Mouse (Mus musculus) gastrocnemius, postnatal 4 days (tissue): ENCODE data around the gene Tm9sf4. TPM values are rescaled to one million over a fixed set of nuclear protein-coding genes. Genes with fewer than 3 reads are reported as not detected.

Experiments used
- DNase-seq, 2 experiments: peaks; one replicate each; pipeline ENCODE4 v3.0.0; 2021 to 2022; ENCODE audit warnings: low spot score in 2 of 2, mixed read lengths in 2 of 2
- total RNA-seq, 2 experiments: library from RNA; stranded (reverse); gene quantifications; 2 replicates each; pipeline ENCODE4 v1.2.3; 2021

The Tm9sf4 gene
- total RNA-seq, 2 experiments from 2014 or later: 79.4 to 83.5 TPM

DNA sequence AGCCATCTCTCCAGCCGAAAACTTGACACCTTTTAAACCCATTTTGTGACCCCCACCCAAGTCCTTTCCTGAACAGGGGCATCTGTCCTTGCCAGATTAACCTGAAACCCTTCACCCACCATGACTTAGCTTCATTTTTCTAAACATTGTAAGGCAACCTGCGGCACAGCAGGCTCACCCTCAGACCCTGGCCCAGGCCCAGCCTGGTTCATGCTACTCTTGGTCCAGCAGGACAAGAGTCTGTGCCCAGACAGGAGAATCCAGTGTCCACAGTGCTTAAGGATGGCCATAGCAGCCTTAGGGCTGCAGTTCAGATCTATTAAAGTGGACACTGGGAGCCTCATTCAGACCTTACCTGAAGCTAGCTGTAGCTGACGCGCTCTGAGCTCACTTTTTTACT is 52.2 kb downstream of the Tm9sf4 start:
- no peak for DNase-seq

DNA sequence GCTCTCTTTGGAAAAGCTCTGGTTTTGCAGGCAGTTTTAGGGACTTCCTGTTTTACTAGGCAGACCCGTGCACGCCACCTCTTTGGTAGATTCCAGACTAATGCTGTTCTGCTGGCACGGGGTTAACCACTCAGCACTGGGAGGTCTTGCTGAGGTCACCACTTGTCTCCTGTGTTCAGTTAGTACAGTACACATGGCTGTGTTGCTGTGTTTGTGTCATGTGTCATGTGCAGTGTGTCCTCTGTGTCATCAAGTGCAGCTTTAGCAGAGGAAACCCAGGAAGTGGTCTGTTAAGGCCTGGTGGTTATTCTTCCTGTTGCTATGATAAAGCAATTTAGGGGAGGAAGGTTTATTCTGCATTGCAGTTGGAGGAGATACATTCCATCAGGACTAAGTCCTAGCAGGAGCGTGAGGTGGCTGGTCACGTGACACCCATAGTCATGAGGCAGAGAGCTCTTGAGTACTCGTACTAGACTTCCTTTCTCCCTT is 53.7 kb downstream of the Tm9sf4 start:
- no peak for DNase-seq

DNA sequence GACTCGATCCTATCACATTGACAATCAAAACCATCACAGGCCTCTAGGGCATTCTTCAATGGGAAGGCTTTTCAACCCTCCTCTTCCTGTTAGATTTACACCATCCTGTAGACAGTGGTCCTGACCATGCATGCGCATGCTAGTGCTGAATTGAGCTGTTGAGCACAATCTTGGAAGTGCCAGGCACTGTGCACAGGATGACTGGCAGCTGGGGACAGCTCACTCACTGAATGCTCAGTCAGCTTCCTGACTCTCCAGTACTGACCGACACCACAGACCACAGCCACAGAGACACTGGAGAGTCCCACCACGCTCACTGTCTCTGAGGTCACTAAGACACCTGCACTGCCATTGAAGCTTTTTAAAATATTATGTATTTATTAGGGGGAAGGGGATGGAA is 54.3 kb downstream of the Tm9sf4 start:
- DNase-seq: no peak

DNA sequence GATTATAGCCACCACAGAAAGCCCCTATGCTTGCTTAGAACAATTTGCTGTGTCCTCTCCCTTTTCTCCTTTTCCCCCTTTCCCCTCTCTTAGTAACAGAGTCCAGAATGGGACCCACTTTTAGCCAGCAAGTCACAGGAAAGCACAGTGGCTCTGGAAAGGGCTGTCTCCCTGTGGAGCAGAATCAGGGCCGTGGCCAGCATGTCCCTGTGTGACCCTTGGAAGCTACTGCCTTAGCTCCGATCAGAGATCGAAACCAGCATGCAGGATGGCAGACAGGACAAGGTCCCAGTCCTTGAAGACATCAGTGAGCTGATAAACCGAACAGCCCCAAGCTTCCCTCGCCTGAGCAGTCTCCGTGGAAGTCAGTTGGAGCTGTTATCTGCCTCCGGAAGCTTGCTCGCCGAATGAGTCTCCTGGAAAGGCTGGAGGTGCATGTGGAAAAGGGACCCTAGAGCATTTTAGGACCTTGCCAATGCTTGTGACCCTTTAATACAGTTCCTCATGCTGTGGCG is 56.8 kb downstream of the Tm9sf4 start:
- DNase-seq: no peak

DNA sequence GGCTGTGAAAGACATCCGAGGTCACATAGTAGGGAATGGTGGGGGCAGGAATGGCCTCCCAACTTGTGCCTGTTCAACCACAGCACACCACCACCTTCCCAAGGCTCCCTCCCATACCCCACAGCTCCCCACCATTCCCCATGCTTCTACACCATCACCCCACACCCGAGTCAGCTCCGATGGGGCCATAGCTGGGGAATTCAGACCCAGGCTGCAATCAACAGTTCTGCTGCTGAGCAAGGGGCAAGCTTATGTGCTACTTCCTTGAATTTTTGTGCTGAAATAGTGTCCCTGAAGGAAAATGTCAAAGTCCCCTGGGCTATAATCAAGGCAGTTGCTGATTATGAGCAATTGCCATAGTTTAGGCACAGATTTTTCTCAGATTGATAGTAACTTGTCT is 57.4 kb downstream of the Tm9sf4 start:
- DNase-seq: no peak

DNA sequence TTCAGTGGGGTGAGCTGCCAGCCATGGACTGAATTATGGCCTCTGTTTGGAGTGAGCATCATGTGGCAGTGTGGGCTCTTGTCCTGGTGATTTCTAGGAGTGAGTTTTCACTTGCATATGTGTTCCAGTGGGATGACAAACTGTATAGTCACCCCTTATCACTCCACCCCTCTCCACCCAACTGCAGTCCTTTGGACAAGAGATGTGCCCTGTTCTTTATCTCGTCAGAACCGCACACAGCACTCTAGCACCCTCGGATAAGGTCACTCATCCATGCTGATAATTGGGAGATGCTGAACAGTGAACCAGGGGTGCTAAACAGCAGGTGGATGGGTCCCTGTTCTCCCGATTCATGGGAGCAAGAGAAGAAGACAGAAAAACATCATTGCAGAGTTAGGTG is 60.5 kb downstream of the Tm9sf4 start:
- DNase-seq: no peak

DNA sequence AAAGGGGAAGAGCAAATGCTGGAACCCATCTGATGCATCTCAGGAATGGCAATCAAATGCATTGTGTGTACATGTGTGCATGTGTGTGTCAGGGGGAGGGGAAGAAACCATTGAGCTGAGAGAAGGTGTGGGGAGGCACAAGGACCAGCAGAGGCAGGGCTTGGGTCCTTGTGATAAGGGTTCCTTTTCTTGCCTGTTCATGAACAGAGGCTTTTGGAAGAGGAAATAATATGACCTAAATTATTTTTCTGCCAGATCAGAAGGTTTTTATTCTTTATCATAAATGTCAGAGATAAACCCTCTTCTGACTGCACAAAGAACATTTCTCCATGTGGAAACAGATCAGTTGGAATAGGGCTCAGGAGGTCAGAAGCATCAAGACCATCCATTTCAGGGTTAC is 61.0 kb downstream of the Tm9sf4 start:
- no peak for DNase-seq

DNA sequence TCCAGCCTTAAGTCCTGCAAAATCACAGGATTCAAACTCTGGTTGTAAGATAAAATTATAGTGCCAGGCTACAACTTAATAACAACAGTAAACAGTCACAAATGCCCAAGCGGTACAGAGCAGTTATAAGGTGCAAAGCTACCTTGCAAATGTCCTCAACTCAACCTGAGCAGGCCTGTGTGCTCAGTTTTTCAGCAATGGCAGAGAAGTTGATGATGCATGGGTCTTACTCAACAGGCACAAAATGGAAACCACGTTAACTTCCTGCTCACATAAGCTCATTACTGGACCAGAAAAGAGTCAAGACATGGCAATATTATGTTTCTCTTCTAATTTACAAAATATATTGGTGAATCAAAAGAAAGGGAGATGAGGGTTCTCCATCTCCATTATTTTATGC is 61.5 kb downstream of the Tm9sf4 start:
- no peak for DNase-seq

DNA sequence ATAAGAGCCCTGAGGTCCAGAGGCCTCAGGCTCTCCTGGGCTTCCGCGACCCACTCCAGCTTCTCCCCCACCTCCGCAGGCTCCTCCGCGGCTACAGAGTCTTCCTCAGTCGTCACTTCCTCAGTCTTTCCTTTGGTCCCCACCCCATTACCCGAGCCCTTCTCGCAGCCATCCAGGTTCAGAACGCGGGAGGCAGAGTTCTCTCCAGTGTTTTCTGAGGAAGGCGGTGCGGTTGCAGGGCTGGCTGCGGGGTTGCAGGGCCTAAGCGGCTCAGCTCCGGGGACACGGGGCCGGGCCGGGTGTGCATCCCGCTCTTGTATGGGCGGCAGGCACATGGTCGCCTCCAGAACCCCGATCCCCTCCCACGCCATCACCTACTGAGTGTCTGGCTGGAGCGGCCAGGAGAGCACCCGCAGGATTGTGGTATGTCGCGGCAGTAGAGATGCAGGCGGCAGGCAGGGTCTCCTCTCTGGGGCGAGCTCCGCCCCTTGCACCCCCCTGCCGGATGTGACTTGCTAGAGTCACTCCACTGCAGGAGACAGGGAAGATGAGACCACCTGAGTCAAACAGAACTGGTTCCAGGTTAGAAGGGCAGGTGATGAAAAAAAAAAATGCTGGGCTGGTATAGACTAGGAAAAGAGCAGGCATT is 64.0 kb downstream of the Tm9sf4 start, which contains the start of gene Tspyl3:
Tspyl3 (minus strand) TSS at position 496 of the 649 bp plus-strand sequence.
- peak; percentile 28 to 59 for DNase-seq

DNA sequence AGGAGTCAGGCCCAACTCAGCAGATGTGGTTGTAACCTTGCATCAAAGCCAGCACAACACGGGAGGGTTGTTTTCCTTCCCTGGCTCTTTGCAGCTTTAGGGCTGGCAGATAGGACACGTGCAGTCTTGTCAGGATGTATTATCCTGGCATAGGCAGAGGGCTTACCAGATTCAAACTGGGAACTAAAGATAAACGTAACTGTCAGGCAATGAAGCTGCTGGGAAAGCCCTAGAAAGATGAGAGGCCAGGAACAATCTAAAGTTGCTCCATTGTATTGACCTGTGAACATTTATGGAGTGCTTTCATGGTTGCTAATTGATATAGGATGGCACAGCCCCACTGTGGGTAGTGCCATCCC is 64.5 kb downstream of the Tm9sf4 start:
- DNase-seq: no peak

DNA sequence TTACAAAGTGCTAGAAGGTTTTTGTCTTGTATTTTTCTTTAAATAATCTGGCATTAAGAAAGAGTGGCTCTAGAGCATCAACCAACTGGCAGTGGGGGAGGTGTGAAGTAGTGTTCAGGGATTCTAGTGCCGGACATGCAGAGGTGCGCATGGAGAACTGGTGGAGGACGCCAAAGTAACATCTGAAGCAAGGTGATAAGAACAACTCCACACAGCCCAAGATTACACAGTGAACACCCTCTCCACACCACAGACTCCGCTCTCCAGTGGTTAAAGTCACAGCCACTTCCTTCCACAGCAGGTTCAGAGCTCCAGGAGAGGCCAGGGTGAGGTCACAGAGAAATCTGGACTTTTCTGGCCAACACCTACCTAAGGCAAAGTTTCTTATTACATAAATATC is 66.9 kb downstream of the Tm9sf4 start:
- DNase-seq: no peak

DNA sequence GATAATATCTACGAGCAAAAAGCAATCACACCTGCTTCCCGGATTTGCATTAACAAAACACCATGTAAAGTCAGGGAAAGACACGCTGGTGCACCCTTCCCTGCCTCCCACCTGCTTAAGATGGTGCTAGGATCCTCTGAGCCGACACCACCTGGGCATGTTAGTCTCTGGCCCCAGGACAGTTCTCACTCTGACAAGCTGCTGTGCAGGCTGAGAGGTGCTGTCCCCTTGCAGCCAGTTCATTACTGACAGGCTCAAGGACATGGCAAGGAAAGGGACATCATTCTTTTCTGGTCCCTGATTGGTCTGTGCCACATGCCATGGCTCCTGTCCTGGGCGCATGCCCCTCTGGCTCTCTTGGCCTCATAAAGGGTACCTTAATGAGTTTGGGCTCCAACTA is 67.4 kb downstream of the Tm9sf4 start:
- no peak for DNase-seq

DNA sequence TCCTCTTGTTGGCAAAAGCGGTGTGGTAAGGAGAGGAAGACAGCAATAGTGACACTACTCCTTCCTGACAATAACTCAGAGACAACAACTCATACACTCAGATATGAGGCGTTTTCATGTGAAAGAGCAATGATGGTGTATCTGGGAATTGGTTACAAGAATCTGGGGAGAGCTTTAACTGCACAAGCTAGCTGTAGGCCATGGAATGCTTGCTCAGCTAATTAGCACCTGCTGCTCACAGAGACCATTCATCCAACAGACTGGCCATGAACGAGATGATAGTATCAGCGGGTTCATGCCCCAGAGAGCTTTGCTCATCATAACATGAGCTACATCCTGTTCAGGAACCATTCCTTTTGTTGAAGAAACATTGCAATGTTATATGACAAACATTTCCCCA is 76.1 kb downstream of the Tm9sf4 start:
- no peak for DNase-seq

DNA sequence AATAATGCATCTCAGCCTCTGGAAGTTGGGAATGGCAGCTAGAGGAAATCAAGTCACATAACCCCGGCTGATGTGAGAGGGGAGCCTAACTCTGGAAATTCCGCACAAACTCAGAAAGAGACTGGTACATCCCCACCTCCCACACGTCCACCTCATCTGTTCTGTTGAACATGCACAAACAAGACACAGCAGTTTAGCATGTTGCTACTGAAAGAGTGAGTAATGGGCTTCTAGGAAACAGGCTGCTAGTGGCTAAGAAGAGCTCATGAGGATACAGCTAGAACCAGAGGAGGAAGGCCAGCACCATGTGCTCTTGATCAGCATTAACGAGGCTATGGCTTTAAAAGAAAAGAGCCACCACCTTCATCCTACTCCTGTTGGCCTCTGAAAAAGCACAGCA is 76.8 kb downstream of the Tm9sf4 start:
- no peak for DNase-seq

DNA sequence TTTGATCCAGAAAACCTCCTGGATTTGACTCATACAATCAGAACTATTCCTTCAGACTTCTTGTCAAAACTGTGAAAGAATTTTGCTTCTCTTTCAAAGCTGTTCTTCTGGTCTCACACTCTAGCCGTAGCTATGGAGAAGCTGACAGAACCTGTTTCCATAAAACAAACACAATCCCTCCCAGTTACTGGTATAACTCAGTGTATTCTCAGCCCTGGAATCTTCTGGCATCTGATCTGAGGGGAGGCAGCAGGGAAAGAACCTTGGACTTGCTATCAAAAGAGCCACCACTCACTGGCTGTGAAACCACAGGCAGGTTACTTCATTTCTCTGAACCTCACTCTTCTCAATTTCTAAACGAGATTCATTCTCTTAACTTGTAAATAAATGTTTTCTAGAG is 77.3 kb downstream of the Tm9sf4 start:
- DNase-seq: no peak

DNA sequence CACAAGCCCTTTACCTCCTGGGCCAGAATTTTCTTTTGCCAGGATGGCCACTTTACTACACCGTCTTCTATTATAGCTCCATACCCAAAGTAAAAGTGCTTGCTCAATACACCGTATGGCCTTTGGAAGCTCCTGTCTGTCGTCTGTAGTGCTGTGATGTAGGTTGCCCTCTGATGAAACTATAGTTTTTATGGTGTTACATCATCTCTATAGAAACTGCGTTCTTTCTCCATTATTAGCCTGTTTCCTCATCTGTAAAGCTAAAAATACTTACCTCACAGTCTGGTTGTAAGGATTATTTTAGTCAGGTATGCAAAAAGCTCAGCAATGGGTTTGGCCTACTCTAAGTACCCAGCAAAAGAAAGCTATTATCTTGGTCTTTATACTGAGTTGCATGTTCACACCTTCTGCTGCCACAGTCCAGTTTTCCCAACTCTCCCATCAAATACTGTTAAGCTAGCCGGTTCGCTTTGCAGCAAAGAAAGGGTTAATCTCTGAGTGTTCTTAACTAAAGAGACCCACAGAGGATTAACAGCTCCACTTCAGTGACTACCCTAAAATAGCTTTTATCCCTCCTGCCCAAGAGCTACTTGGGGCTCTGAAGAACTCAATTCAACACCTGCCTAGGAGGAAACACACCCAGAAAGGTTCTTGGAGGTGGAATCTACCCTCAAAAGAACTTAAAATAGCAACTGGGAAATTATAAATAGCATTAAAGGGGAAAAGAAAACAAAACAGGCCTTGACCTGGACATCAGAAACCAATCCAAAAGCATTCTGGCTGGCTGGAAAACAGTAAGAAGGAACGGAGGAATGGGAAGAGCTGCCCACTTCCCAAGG is 78.1 kb downstream of the Tm9sf4 start:
- no peak for DNase-seq

DNA sequence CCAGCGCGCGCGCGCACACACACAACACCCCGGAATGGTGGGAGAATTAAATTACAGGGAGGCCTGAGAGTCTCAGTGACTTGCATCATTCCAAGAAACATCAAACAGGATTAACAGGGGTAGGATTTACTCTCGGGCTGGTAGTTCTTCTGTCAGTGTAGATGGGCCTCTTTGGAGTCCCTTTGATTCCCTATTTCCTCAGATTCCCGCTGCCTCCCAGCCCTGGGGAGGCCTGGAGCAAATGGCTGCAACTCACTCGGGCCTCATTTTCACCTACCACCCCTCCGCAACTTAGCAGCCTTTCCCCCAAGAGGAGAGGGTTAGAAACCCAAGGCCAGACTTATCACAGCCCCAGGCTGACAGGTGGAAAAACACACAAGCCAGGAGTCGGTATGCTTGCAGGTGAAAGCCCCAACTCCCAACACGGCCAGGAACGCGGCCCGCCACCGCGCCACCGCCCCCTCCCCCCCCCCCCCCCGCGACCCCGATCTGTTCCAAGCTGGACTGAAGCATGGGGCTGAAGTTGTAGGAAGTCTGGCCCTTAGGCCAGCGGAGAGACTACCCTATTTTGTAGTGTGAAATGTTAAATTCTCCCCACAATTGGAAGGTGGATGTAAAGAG is 78.9 kb downstream of the Tm9sf4 start:
- DNase-seq: no peak

DNA sequence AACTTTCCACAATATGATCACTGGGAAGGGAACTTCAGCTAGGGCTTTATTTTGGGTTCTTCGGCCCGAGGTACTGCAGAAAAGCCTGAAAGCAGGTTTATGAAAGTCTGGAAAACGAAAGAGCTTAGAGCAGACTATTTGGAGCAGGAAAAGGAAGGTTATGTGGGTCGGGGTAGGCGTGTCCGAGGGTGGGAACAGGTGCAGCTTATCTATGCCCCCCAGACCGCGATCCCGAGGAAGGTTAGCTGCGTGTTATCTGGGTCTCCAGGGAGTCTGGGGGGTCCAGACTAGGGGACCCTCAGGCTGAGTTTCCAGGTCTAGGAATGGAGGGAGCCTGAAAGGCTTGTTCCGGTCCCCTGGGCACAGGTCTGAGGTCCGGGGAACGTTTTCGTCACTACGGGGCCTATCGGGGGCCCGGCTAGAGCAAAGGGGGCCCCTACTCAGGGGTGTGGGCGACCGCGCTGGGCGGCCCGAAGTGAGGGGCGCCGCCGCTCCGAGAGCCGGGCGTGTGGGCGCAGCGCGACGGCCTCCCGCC is 79.7 kb downstream of the Tm9sf4 start:
- peak in 1 of 2 experiments; percentile 19 for DNase-seq

DNA sequence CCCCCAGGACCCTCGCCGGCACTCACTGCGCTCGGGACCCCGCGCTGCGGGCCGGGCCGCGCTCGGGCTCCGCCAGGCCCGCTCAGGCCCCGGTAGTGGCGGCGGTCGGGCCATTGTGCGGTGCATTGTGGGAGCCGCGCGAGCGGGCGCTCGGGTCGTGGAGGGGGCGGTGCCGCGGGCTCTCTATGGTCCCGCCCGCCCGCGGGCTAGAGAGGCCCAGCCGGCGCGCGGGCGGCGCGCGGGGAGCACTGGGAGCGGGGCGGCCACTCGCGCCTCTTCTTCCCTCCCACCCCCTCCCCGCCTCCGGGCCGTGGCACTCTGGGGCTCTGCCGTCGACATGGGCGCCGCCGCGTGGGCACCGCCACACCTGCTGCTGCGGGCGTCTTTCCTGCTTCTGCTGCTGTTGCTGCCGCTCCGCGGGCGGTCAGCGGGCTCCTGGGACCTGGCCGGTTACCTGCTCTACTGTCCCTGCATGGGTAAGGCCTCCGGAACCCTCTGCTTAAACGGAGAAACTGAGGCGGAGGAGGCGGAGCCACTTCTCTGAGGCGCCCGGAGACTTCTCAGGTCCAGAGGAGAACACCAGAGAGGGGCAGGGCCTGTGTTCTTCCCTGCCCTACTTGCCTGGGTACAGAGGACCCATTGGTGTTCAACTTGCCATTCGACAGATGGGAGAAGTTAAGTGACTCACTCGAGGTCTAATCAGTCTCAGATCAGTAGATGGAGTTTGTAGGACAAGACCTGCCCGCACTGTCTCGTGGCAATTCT is 80.3 kb downstream of the Tm9sf4 start, which contains the start of the genes Plagl2 and Pofut1:
Plagl2 (minus strand) TSS at position 177 of the 765 bp plus-strand sequence.
Pofut1 (plus strand) TSS at position 284 of the 765 bp plus-strand sequence.
- peak; percentile 86 to 90 for DNase-seq

DNA sequence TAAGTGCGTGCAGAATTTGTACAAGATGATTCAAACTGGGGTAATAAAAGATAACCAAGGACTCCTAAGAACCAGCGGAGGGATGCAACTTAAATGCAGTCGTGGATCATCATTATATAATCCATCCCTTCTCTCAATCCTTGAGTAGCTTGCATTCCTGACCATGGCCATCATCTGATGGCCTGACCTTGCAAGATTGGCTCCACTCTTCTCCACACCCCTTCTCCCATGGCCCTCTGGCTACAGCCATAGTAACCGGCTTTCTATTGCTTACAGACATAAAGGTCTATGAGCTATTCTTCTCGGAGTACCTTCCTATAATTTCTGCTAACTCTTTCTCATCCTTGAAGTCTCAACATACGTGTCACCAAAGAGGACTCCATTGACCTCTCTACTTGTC is 81.1 kb downstream of the Tm9sf4 start:
- no peak for DNase-seq

DNA sequence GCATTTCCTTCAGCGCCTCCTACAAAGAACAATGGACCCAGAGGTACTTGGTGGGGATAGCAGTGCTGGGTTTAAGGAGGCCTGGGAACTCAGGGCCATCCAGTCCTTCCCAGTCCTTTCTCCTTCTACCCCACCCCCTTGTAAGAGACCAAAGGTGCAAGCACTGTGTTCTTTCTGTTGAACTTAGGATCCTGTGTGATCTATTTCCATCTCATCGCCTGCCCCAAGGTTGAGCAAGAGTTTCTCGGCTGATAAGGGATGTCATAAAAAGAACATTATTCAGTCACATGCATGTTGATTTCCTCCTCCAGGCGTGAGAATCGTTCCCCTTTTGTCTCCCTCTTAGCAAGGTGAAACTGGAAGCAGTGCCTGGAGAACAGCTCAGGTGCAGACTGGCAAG is 88.6 kb downstream of the Tm9sf4 start:
- no peak for DNase-seq
